Mouse (Mus musculus) monocyte, adult 5-6 weeks (primary cell): ENCODE data around the gene Epha3. TPM values are rescaled to one million over a fixed set of nuclear protein-coding genes. Genes with fewer than 3 reads are reported as not detected.
A peak's percentile ranks its signal among the peaks of the same experiment; 100 is the strongest.

ENCODE experiments used
- ATAC-seq: fragments of 153-309, 156-312 bp; replicated peaks from 2 replicates; pipeline ENCODE4 v1.8.0; 2017; ENCODE audit warnings: mild to moderate bottlenecking; ENCODE audit not compliant: low TSS enrichment, insufficient number of reproducible peaks, severe bottlenecking, poor library complexity, low FRiP score
- total RNA-seq: library from RNA; stranded (forward); fragments of 200-1000, 200-491, 200-594 nt; gene quantifications from 3 replicates; pipeline ENCODE4 v1.2.3, GENCODE M21; 2017

Epha3 gene
- not detected in 3 replicates for total RNA-seq

- ATAC-seq: 0 out of 2 replicates have a peak, but pooled peaks have one; percentile 22
These were observed at the start of gene Epha3 for GRCm38 (mm10) chr16:63863913-63864330. Gene Epha3, minus strand, starts transcription at chr16:63864175.

GRCm38 (mm10) chr16:63903425-63903824, 39.5 kb upstream of the Epha3 start:
- no peak for ATAC-seq

GRCm38 (mm10) chr16:63881190-63881589, 17.2 kb upstream of the Epha3 start:
- ATAC-seq: no peak

GRCm38 (mm10) chr16:63872313-63872712, 8.3 kb upstream of the Epha3 start:
- ATAC-seq: no peak

GRCm38 (mm10) chr16:63864463-63864976, 545 bp upstream of the Epha3 start:
- ATAC-seq: no peak

GRCm38 (mm10) chr16:63863181-63863580, 794 bp downstream of the Epha3 start:
- ATAC-seq: no peak

- ATAC-seq: no peak
These were observed 6.4 kb downstream of the Epha3 start for GRCm38 (mm10) chr16:63857561-63857960.

- no peak for ATAC-seq
These were observed 7.1 kb downstream of the Epha3 start for GRCm38 (mm10) chr16:63856658-63857552.

- ATAC-seq: no peak
These were observed 13.7 kb downstream of the Epha3 start for GRCm38 (mm10) chr16:63850297-63850696.

- no peak for ATAC-seq
These were observed 21.1 kb downstream of the Epha3 start for GRCm38 (mm10) chr16:63842911-63843310.

- no peak for ATAC-seq
These were observed 26.5 kb downstream of the Epha3 start for GRCm38 (mm10) chr16:63837466-63837865.

GRCm38 (mm10) chr16:63821164-63821563, 42.8 kb downstream of the Epha3 start:
- no peak for ATAC-seq

- no peak for ATAC-seq
These were observed 46.4 kb downstream of the Epha3 start for GRCm38 (mm10) chr16:63817606-63818005.

GRCm38 (mm10) chr16:63816672-63817071, 47.3 kb downstream of the Epha3 start:
- no peak for ATAC-seq

GRCm38 (mm10) chr16:63809871-63810270, 54.1 kb downstream of the Epha3 start:
- no peak for ATAC-seq

- ATAC-seq: no peak
These were observed 55.0 kb downstream of the Epha3 start for GRCm38 (mm10) chr16:63808991-63809390.

- ATAC-seq: no peak
These were observed 57.4 kb downstream of the Epha3 start for GRCm38 (mm10) chr16:63806437-63807129.

GRCm38 (mm10) chr16:63806025-63806424, 58.0 kb downstream of the Epha3 start:
- ATAC-seq: no peak

GRCm38 (mm10) chr16:63801436-63801835, 62.5 kb downstream of the Epha3 start:
- ATAC-seq: no peak

GRCm38 (mm10) chr16:63798341-63798740, 65.6 kb downstream of the Epha3 start:
- no peak for ATAC-seq
